ENCODE assay signal across 17 mouse cellular contexts in genomic region chr1:182378876-182379275, GRCm38 (mm10).
"Had no signal": no experiment of that assay in that cellular context is flagged by ENCODE, and none has a peak within 500 bp of the region (broad histone marks: within the 10 kb centered on the region; RNA-seq: fewer than 3 reads in every experiment).

No protein-coding gene starts in this region.

- DNase-seq: gastrocnemius, adult 2 months; gastrocnemius, postnatal 10 days; gastrocnemius, postnatal 25 days; heart, adult 2 months; heart, postnatal 14 days; heart, postnatal 4 days; kidney, adult 18-20 months; kidney, adult 8-10 months; kidney, postnatal 10 days; kidney, postnatal 25 days; kidney, postnatal 4 days; liver; liver, embryonic 13.5 days had no signal

- ATAC-seq: hindbrain, embryonic 16.5 days; inflammation-experienced regulatory T-cells, adult 6 months; intestine, embryonic 15.5 days; intestine, postnatal 0 days had no signal
